Mouse (Mus musculus) CH12.LX (cell line): ENCODE data around the gene Gm17455. TPM values are rescaled to one million over a fixed set of nuclear protein-coding genes. Genes with fewer than 3 reads are reported as not detected.
A peak's percentile ranks its signal among the peaks of the same experiment; 100 is the strongest.

Experiments used
- DNase-seq: peaks from one replicate; pipeline ENCODE4 v3.0.0-alpha.2; 2013; ENCODE audit errors: extremely low read depth
- H3K27ac ChIP-seq: 2 replicates; pipeline ENCODE4 v1.5.1; 2012; ENCODE audit warnings: low read depth, mild to moderate bottlenecking, control low read depth, moderate library complexity; ENCODE audit not compliant: insufficient read depth
- H3K27me3 ChIP-seq: replicated peaks from 2 replicates; pipeline ENCODE3; 2012; ENCODE audit warnings: inconsistent platforms
- H3K36me3 ChIP-seq, 2 experiments: replicated peaks in 1 of 2; 2 replicates each; pipeline versions ENCODE3 to v1.6.1; 2012; ENCODE audit warnings: inconsistent platforms in 1 of 2, low read length in 1 of 2, mild to moderate bottlenecking in 1 of 2, mixed read lengths in 1 of 2, moderate library complexity in 1 of 2; ENCODE audit not compliant: control insufficient read depth in 1 of 2, insufficient read depth in 1 of 2
- H3K4me1 ChIP-seq, 2 experiments: 2 replicates each; pipeline ENCODE4 v1.6.1; 2012; ENCODE audit warnings: inconsistent platforms in 1 of 2, moderate library complexity in 1 of 2; ENCODE audit not compliant: insufficient read depth in 2 of 2, control insufficient read depth in 1 of 2
- H3K4me2 ChIP-seq: 2 replicates; pipeline ENCODE4 v1.6.1; 2012; ENCODE audit warnings: low read depth, mild to moderate bottlenecking, control low read depth; ENCODE audit not compliant: poor library complexity, insufficient read depth, severe bottlenecking
- H3K4me3 ChIP-seq, 3 experiments: fragments of 150-350 bp in 1 of 3; sonication (generic) in 1 of 3; replicated peaks in 1 of 3; 2 replicates each; pipeline versions ENCODE3 to v1.5.1; 2011 to 2012; ENCODE audit warnings: low read depth in 2 of 3, low read length in 2 of 3, mild to moderate bottlenecking in 2 of 3, moderate library complexity in 2 of 3, control low read depth in 1 of 3, improper control_type of control experiment in 1 of 3, inconsistent platforms in 1 of 3, mixed read lengths in 1 of 3; ENCODE audit not compliant: poor library complexity in 1 of 3
- H3K79me2 ChIP-seq: replicated peaks from 2 replicates; pipeline ENCODE4 v1.6.1; 2012; ENCODE audit warnings: mild to moderate bottlenecking, moderate library complexity; ENCODE audit not compliant: control insufficient read depth, poor library complexity, insufficient read depth, severe bottlenecking; ENCODE audit errors: extremely low read depth
- H3K9ac ChIP-seq: 2 replicates; pipeline ENCODE4 v1.6.1; 2012; ENCODE audit warnings: low read depth, mild to moderate bottlenecking, control low read depth, moderate library complexity; ENCODE audit not compliant: insufficient read depth
- H3K9me3 ChIP-seq: replicated peaks from 2 replicates; pipeline ENCODE3; 2012; ENCODE audit warnings: low read length, inconsistent platforms, mixed read lengths
- BHLHE40 ChIP-seq: IDR thresholded peaks from 2 replicates; pipeline ENCODE4 v1.6.1; 2011; ENCODE audit warnings: mild to moderate bottlenecking, low read depth, low read length, improper control_type of control experiment
- CHD1 ChIP-seq: IDR thresholded peaks from 2 replicates; pipeline ENCODE4 v1.6.1; 2012; ENCODE audit warnings: low read depth, low read length, improper control_type of control experiment, inconsistent platforms
- CHD2 ChIP-seq: IDR thresholded peaks from 2 replicates; pipeline ENCODE4 v1.6.1; 2011; ENCODE audit warnings: low read length, improper control_type of control experiment
- ELF1 ChIP-seq: IDR thresholded peaks from 2 replicates; pipeline ENCODE4 v1.6.1; 2014; ENCODE audit warnings: low read depth, mild to moderate bottlenecking, inconsistent platforms, low read length, improper control_type of control experiment
- EP300 ChIP-seq: IDR thresholded peaks from 2 replicates; pipeline ENCODE4 v1.6.1; 2011; ENCODE audit warnings: low read length, improper control_type of control experiment
- HCFC1 ChIP-seq: IDR thresholded peaks from 2 replicates; pipeline ENCODE4 v1.6.1; 2012; ENCODE audit warnings: low read depth, mild to moderate bottlenecking, inconsistent platforms, low read length, improper control_type of control experiment
- MAFK ChIP-seq: IDR thresholded peaks from 2 replicates; pipeline ENCODE4 v1.6.1; 2011; ENCODE audit warnings: low read length, improper control_type of control experiment; ENCODE audit not compliant: insufficient replicate concordance
- MAX ChIP-seq: IDR thresholded peaks from 2 replicates; pipeline ENCODE4 v1.6.1; 2011; ENCODE audit warnings: low read length, improper control_type of control experiment
- MAZ ChIP-seq: IDR thresholded peaks from 2 replicates; pipeline ENCODE4 v1.6.1; 2012; ENCODE audit warnings: low read depth, mild to moderate bottlenecking, inconsistent platforms, low read length, improper control_type of control experiment, moderate library complexity
- MEF2A ChIP-seq: IDR thresholded peaks from 2 replicates; pipeline ENCODE4 v1.6.1; 2014; ENCODE audit warnings: low read depth, mild to moderate bottlenecking, inconsistent platforms, low read length, improper control_type of control experiment, borderline replicate concordance
- MYC ChIP-seq: IDR thresholded peaks from 2 replicates; pipeline ENCODE4 v1.6.1; 2011; ENCODE audit warnings: low read depth, mild to moderate bottlenecking, improper control_type of control experiment, low read length
- NELFE ChIP-seq: IDR thresholded peaks from 2 replicates; pipeline ENCODE4 v1.6.1; 2011; ENCODE audit warnings: low read depth, low read length, improper control_type of control experiment
- NRF1 ChIP-seq: IDR thresholded peaks from 2 replicates; pipeline ENCODE4 v1.6.1; 2014; ENCODE audit warnings: low read depth, mild to moderate bottlenecking, inconsistent platforms, low read length, improper control_type of control experiment, moderate library complexity
- POLR2A ChIP-seq: IDR thresholded peaks from 2 replicates; pipeline ENCODE4 v1.6.1; 2011; ENCODE audit warnings: low read depth, mild to moderate bottlenecking, improper control_type of control experiment, low read length
- POLR2AphosphoS2 ChIP-seq: IDR thresholded peaks from 2 replicates; pipeline ENCODE4 v1.6.1; 2011; ENCODE audit warnings: low read depth, low read length, improper control_type of control experiment
- RAD21 ChIP-seq: IDR thresholded peaks from 2 replicates; pipeline ENCODE4 v1.6.1; 2011; ENCODE audit warnings: low read depth, mild to moderate bottlenecking, low read length, improper control_type of control experiment, moderate library complexity
- RCOR1 ChIP-seq: conservative IDR thresholded peaks from 2 replicates; pipeline ENCODE4 v1.6.1; 2012; ENCODE audit warnings: low read depth, mild to moderate bottlenecking, inconsistent platforms, low read length, improper control_type of control experiment
- SIN3A ChIP-seq: IDR thresholded peaks from 2 replicates; pipeline ENCODE4 v1.6.1; 2012; ENCODE audit warnings: low read length, improper control_type of control experiment, inconsistent platforms
- SMC3 ChIP-seq: IDR thresholded peaks from 2 replicates; pipeline ENCODE4 v1.6.1; 2011; ENCODE audit warnings: low read depth, low read length, improper control_type of control experiment
- TBP ChIP-seq: conservative IDR thresholded peaks from 2 replicates; pipeline ENCODE4 v1.6.1; 2011; ENCODE audit warnings: low read depth, low read length, improper control_type of control experiment
- TCF12 ChIP-seq: IDR thresholded peaks from 2 replicates; pipeline ENCODE4 v1.6.1; 2014; ENCODE audit warnings: low read depth, mild to moderate bottlenecking, inconsistent platforms, low read length, improper control_type of control experiment
- UBTF ChIP-seq: IDR thresholded peaks from 2 replicates; pipeline ENCODE4 v1.6.1; 2012; ENCODE audit warnings: low read depth, mild to moderate bottlenecking, inconsistent platforms, low read length, improper control_type of control experiment, moderate library complexity
- USF2 ChIP-seq: conservative IDR thresholded peaks from 2 replicates; pipeline ENCODE4 v1.6.1; 2011; ENCODE audit warnings: low read depth, low read length, improper control_type of control experiment
- ZC3H11A ChIP-seq: IDR thresholded peaks from 2 replicates; pipeline ENCODE4 v1.6.1; 2012; ENCODE audit warnings: low read depth, mild to moderate bottlenecking, inconsistent platforms, low read length, improper control_type of control experiment
- ZKSCAN1 ChIP-seq: IDR thresholded peaks from 2 replicates; pipeline ENCODE4 v1.6.1; 2012; ENCODE audit warnings: low read depth, inconsistent platforms, low read length, improper control_type of control experiment, borderline replicate concordance
- ZMIZ1 ChIP-seq: IDR thresholded peaks from 2 replicates; pipeline ENCODE4 v1.6.1; 2012; ENCODE audit warnings: low read depth, mild to moderate bottlenecking, inconsistent platforms, low read length, improper control_type of control experiment
- ZNF384 ChIP-seq: IDR thresholded peaks from 2 replicates; pipeline ENCODE4 v1.6.1; 2012; ENCODE audit warnings: low read depth, low read length, improper control_type of control experiment, inconsistent platforms
- dilution Hi-C: fragments of 300-500 bp; cut with MboI; formaldehyde crosslinking; loops from 2 replicates; pipeline ENCODE4 v1.14.3; 2020; ENCODE audit warnings: low sequenced_read_pairs; ENCODE audit not compliant: extremely low pct_unique_long_range_greater_than_20kb, extremely low pct_ligation_motif_present
- in situ Hi-C: fragments of 300-500 bp; cut with MboI; formaldehyde crosslinking; loops from 3 replicates; pipeline ENCODE4 v1.14.3; 2019; ENCODE audit warnings: low sequenced_read_pairs, low pct_ligation_motif_present, low pct_unique_long_range_greater_than_20kb, mixed read lengths
- polyA plus RNA-seq: library from polyadenylated mRNA; unstranded; fragments of >175 nt; gene quantifications from 2 replicates; pipeline ENCODE4 v1.2.1, GENCODE M21; 2012; ENCODE audit warnings: low read depth; ENCODE audit not compliant: insufficient read length
- total RNA-seq, 2 experiments: library from RNA; depleted of rRNA; stranded (reverse); fragments of 300-350 nt in 1 of 2; fragments of >200 nt in 1 of 2; gene quantifications; 2 replicates each; pipeline ENCODE4 v1.2.3; 2012 to 2014

Gm17455 gene
- total and polyA plus RNA-seq, 3 experiments, result not detected

GRCm38 (mm10) chr10:60389447-60389865, 10.1 kb upstream of the Gm17455 start (continued):
- no peak for TF ChIP-seq BHLHE40
- TF ChIP-seq CHD2, result no peak
- TF ChIP-seq ZMIZ1, result no peak
- TF ChIP-seq UBTF, result no peak
- peak; percentile 53; the same call in 1 of the 2 replicates for TF ChIP-seq ELF1
- no peak for TF ChIP-seq ZNF384
- TF ChIP-seq ZC3H11A, result no peak
- no peak for TF ChIP-seq SMC3
- peak; percentile 57 for TF ChIP-seq POLR2A
- TF ChIP-seq RCOR1, result no peak
- TF ChIP-seq SIN3A, result no peak; the same call in 1 of the 2 replicates
- TF ChIP-seq POLR2AphosphoS2, result no peak
- no peak for TF ChIP-seq NRF1
- TF ChIP-seq MAZ, result no peak
- peak; percentile 99 for TF ChIP-seq TCF12

GRCm38 (mm10) chr10:60390177-60390903, 9.2 kb upstream of the Gm17455 start:
- Histone ChIP-seq H3K4me2 (peak overlapping the region; percentile 78; the same call in 1 of the 2 replicates), H3K9ac (peak overlapping the region; percentile 73), H3K36me3 (peaks cover 5 to 13% of the 10 kb centered on the region in 2 experiments), H3K4me1 (peaks cover 19 to 37% of the 10 kb centered on the region in 2 experiments), H3K27ac (peak overlapping the region; percentile 93), H3K4me3 (peak overlapping the region; percentile 33 to 58 (median 58)), H3K27me3 (peaks cover 3% of the 10 kb centered on the region), H3K79me2 (no peaks in the 10 kb centered on the region; the same call in 1 of the 2 replicates), H3K9me3 (peaks cover 7% of the 10 kb centered on the region)
- DNase-seq, result peak; percentile 58
- in situ Hi-C loops, result loop anchor here (5.0 to 25.0 kb wide), 3 partner anchors 38 to 478 kb away; no protein-coding TSS in a partner anchor
- TF ChIP-seq ELF1 (peak; percentile 86), CHD1 (no peak), MEF2A (peak; percentile 81), MYC (peak; percentile 53; the same call in 1 of the 2 replicates), POLR2AphosphoS2 (peak; percentile 65; the same call in 1 of the 2 replicates), MAZ (0 out of 2 replicates have a peak, but pooled peaks have one; percentile 64), ZKSCAN1 (no peak), HCFC1 (peak; percentile 42), RAD21 (no peak; the same call in 1 of the 2 replicates), EP300 (peak; percentile 42), SMC3 (no peak), MAFK (no peak), RCOR1 (peak; percentile 33; the same call in 1 of the 2 replicates), ZNF384 (no peak), MAX (peak; percentile 49; the same call in 1 of the 2 replicates), BHLHE40 (no peak), NELFE (0 out of 2 replicates have a peak, but pooled peaks have one; percentile 63), USF2 (no peak), TCF12 (peak; percentile 94), CHD2 (peak; percentile 78), POLR2A (peak; percentile 62), TBP (peak; percentile 77), SIN3A (peak; percentile 84; the same call in 1 of the 2 replicates)
- dilution Hi-C loops, result no loop called here
